Mouse (Mus musculus) stomach, embryonic 16.5 days (tissue): ENCODE data around the gene Ltc4s. TPM values are rescaled to one million over a fixed set of nuclear protein-coding genes. Genes with fewer than 3 reads are reported as not detected.

Experiments
- microRNA-seq: library from miRNA; unstranded; fragments of <30 nt; microRNA quantifications from one replicate; pipeline ENCODE4, GENCODE M21; 2016
- polyA plus RNA-seq: library from polyadenylated mRNA; unstranded; fragments of >200 nt; fragmentation: Nextera tagmentation; extraction: Ambion mirVana; gene quantifications from 2 replicates; pipeline ENCODE4 v1.2.1, GENCODE M21; 2015

The Ltc4s gene
- polyA plus RNA-seq, 1 experiment from 2014 or later: 3.5 TPM

Small RNA genes within 50 kb of the gene (microRNA-seq; reads per million reads assigned to microRNA genes)
- not detected for gene Mir6919

Other genes starting within 250 kb of the Ltc4s start
- 18.9 and 21.3 TPM in 2 replicates for gene Rnf130, start 213.3 kb downstream of the Ltc4s start, polyA plus RNA-seq
- gene Tbc1d9b, start 107.2 kb downstream of the Ltc4s start, polyA plus RNA-seq: 35.9 and 38.6 TPM in 2 replicates
- 11.9 and 12.5 TPM in 2 replicates for gene Mrnip, start 64.2 kb downstream of the Ltc4s start, polyA plus RNA-seq
- gene Sqstm1, start 27.8 kb downstream of the Ltc4s start, polyA plus RNA-seq: 202 and 225 TPM in 2 replicates
- gene Mgat4b, start 27.7 kb downstream of the Ltc4s start, polyA plus RNA-seq: 5.6 and 5.9 TPM in 2 replicates
- 4.1 and 4.7 TPM in 2 replicates for gene Maml1, start 53.7 kb upstream of the Ltc4s start, polyA plus RNA-seq
- gene Canx, start 87.1 kb upstream of the Ltc4s start, polyA plus RNA-seq: 341 and 342 TPM in 2 replicates
- gene Cby3, start 115.8 kb upstream of the Ltc4s start, polyA plus RNA-seq: 0.19 and 0.46 TPM in 2 replicates
- gene Hnrnph1, start 138.4 kb upstream of the Ltc4s start, polyA plus RNA-seq: 346 and 352 TPM in 2 replicates
- 19.5 and 20.2 TPM in 2 replicates for gene Rufy1, start 192.5 kb upstream of the Ltc4s start, polyA plus RNA-seq